Mouse (Mus musculus) kidney, embryonic 14.5 days (tissue): ENCODE measurements around the gene Pak6. TPM values are rescaled to one million over a fixed set of nuclear protein-coding genes. Genes with fewer than 3 reads are reported as not detected.

ENCODE experiments used
- ATAC-seq: fragments of 200-750 bp; cut with Nextera tagmentation; 2 replicates; pipeline ENCODE4 v1.8.0; 2017; ENCODE audit warnings: moderate number of reproducible peaks, mild to moderate bottlenecking, moderate TSS enrichment, moderate library complexity; ENCODE audit not compliant: low FRiP score, low TSS enrichment
- H3K27ac ChIP-seq: fragments of 300-500 bp; sonication (generic); 2 replicates; pipeline ENCODE4 v1.5.1; 2014; ENCODE audit warnings: low read depth, mild to moderate bottlenecking, low read length, moderate library complexity, mixed read lengths
- H3K27me3 ChIP-seq: fragments of 300-500 bp; sonication (generic); 2 replicates; pipeline ENCODE4 v1.6.1; 2014; ENCODE audit warnings: mild to moderate bottlenecking, low read length; ENCODE audit not compliant: control insufficient read depth, insufficient read depth
- H3K36me3 ChIP-seq: fragments of 300-500 bp; sonication (generic); 2 replicates; pipeline ENCODE4 v1.6.1; 2014; ENCODE audit warnings: low read length, mixed read lengths; ENCODE audit not compliant: control insufficient read depth, insufficient read depth
- H3K4me1 ChIP-seq: fragments of 300-500 bp; sonication (generic); 2 replicates; pipeline ENCODE4 v1.6.1; 2014; ENCODE audit warnings: low read length, mixed read lengths; ENCODE audit not compliant: control insufficient read depth, insufficient read depth
- H3K4me2 ChIP-seq: fragments of 300-500 bp; sonication (generic); replicated peaks from 2 replicates; pipeline ENCODE4 v1.6.1; 2014; ENCODE audit warnings: low read depth, mild to moderate bottlenecking, low read length
- H3K4me3 ChIP-seq: fragments of 300-500 bp; sonication (generic); 2 replicates; pipeline ENCODE4 v1.5.1; 2014; ENCODE audit warnings: mild to moderate bottlenecking, low read length
- H3K9ac ChIP-seq: fragments of 300-500 bp; sonication (generic); 2 replicates; pipeline ENCODE4 v1.6.1; 2014; ENCODE audit warnings: low read depth, mild to moderate bottlenecking, low read length, moderate library complexity
- H3K9me3 ChIP-seq: fragments of 300-500 bp; sonication (generic); 2 replicates; pipeline ENCODE4 v1.6.1; 2016; ENCODE audit warnings: low read length; ENCODE audit not compliant: control insufficient read depth
- WGBS: fragments of 180-500 bp; shearing (Covaris S2); extraction: QIAGEN DNeasy Blood & Tissue Kit; methylation state at CpG from one replicate; pipeline ENCODE4 v1.1.7; 2014; 5-methylcytosine and 5-hydroxymethylcytosine counted together
- polyA plus RNA-seq: library from polyadenylated mRNA; unstranded; fragments of >200 nt; fragmentation: Nextera tagmentation; extraction: Ambion mirVana; gene quantifications from 2 replicates; pipeline ENCODE4 v1.2.1, GENCODE M21; 2014

The Pak6 gene
- polyA plus RNA-seq, result 0.54 and 0.90 TPM in 2 replicates

GRCm38 (mm10) chr2:118662902-118663803 lies at the start of gene Pak6:
TSS of gene Pak6 (plus strand) at chr2:118663303.
- H3K4me2 ChIP-seq, result peak within 1 kb of the TSS; percentile 74
- no peaks in the 10 kb centered on the region for H3K36me3 ChIP-seq
- H3K4me3 ChIP-seq, result peak within 1 kb of the TSS; percentile 40
- peak within 1 kb of the TSS; percentile 51 for H3K9ac ChIP-seq
- peaks cover 19% of the 10 kb centered on the region for H3K27me3 ChIP-seq
- H3K4me1 ChIP-seq, result peaks cover 14% of the 10 kb centered on the region
- no peak within 1 kb of the TSS for H3K27ac ChIP-seq
- no peaks in the 10 kb centered on the region for H3K9me3 ChIP-seq
- no peak for ATAC-seq
- WGBS, result under 1% methylated on average over 35 of the region's 37 CpGs

DNA sequence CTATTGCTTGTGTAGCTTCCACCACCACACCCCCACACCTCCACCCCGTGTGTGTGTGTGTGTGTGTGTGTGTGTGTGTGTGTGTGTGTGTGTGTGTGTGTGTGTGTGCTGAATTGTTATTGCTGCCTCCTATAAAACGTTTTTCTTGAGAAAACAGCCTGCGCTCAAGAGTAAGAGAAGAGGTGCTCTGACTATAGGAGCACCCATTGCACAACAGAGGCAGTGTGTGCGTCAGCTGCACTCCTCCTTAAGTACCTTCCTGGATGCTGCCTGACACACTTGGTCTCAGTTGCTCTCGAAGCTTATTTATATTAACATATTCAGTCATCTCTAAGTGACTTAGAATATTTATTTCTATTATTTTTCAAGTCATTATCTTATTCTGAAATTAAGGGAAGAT lies 45.1 kb upstream of the Pak6 start:
- Histone ChIP-seq H3K4me1 (no peaks in the 10 kb centered on the region), H3K4me2 (no peak overlapping the region), H3K9me3 (no peaks in the 10 kb centered on the region), H3K27ac (no peak overlapping the region), H3K27me3 (no peaks in the 10 kb centered on the region), H3K9ac (no peak overlapping the region), H3K36me3 (peaks cover 87% of the 10 kb centered on the region), H3K4me3 (no peak overlapping the region)
- WGBS, result 87% methylated on average over 5 of the region's 5 CpGs
- no peak for ATAC-seq

DNA sequence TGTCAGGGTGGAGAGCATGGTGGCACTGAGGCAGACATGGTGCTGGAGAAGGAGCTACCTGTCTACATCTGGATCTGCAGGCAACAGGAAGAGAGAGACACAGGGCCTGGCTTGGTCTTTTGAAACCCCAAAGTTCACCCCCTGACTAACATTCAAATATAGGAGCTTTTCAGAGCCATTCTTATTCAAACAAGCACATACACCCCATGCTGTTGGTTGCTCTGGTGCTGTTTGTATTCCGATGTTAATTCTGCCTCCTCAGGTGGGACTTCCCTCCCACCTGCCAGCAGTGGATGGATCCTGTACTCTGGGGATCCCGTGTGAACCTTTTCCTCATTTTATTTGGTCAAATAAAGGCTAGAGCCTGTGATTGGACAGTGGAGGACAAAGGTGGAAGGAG lies 43.0 kb upstream of the Pak6 start:
- H3K4me3 ChIP-seq, result no peak overlapping the region
- peaks cover 87% of the 10 kb centered on the region for H3K36me3 ChIP-seq

GRCm38 (mm10) chr2:118620608-118621007 lies 42.5 kb upstream of the Pak6 start:
- no peaks in the 10 kb centered on the region for H3K9me3 ChIP-seq
- H3K27ac ChIP-seq, result no peak overlapping the region
- no peaks in the 10 kb centered on the region for H3K4me1 ChIP-seq
- H3K36me3 ChIP-seq, result peaks cover 84% of the 10 kb centered on the region
- H3K9ac ChIP-seq, result no peak overlapping the region
- H3K27me3 ChIP-seq, result no peaks in the 10 kb centered on the region
- no peak overlapping the region for H3K4me2 ChIP-seq
- WGBS, result 92% methylated on average over 8 of the region's 8 CpGs
- H3K4me3 ChIP-seq, result no peak overlapping the region
- ATAC-seq, result no peak

More for the DNA sequence above, 43.0 kb upstream of the Pak6 start:
- no peak for ATAC-seq
- no peak overlapping the region for H3K4me2 ChIP-seq
- no peaks in the 10 kb centered on the region for H3K9me3 ChIP-seq
- no peak overlapping the region for H3K27ac ChIP-seq
- no peaks in the 10 kb centered on the region for H3K4me1 ChIP-seq
- H3K27me3 ChIP-seq, result no peaks in the 10 kb centered on the region
- 77% methylated on average over 2 of the region's 2 CpGs for WGBS
- no peak overlapping the region for H3K9ac ChIP-seq

- no peak overlapping the region for H3K4me3 ChIP-seq
- H3K9ac ChIP-seq, result no peak overlapping the region
- no peak overlapping the region for H3K4me2 ChIP-seq
- ATAC-seq, result no peak
- no peaks in the 10 kb centered on the region for H3K4me1 ChIP-seq
- peaks cover 80% of the 10 kb centered on the region for H3K36me3 ChIP-seq
- no peaks in the 10 kb centered on the region for H3K27me3 ChIP-seq
- H3K27ac ChIP-seq, result no peak overlapping the region
- H3K9me3 ChIP-seq, result no peaks in the 10 kb centered on the region
- WGBS, result 96% methylated on average over 6 of the region's 6 CpGs
These were observed 33.8 kb upstream of the Pak6 start for GRCm38 (mm10) chr2:118629276-118629675.

- no peak overlapping the region for H3K4me3 ChIP-seq
- no peaks in the 10 kb centered on the region for H3K4me1 ChIP-seq
- H3K9me3 ChIP-seq, result no peaks in the 10 kb centered on the region
- H3K9ac ChIP-seq, result no peak overlapping the region
- H3K4me2 ChIP-seq, result no peak overlapping the region
- no peak for ATAC-seq
- no peak overlapping the region for H3K27ac ChIP-seq
- H3K27me3 ChIP-seq, result no peaks in the 10 kb centered on the region
- 80% methylated on average over 5 of the region's 5 CpGs for WGBS
- peaks cover 81% of the 10 kb centered on the region for H3K36me3 ChIP-seq
These were observed 29.7 kb upstream of the Pak6 start for GRCm38 (mm10) chr2:118633441-118633840.

DNA sequence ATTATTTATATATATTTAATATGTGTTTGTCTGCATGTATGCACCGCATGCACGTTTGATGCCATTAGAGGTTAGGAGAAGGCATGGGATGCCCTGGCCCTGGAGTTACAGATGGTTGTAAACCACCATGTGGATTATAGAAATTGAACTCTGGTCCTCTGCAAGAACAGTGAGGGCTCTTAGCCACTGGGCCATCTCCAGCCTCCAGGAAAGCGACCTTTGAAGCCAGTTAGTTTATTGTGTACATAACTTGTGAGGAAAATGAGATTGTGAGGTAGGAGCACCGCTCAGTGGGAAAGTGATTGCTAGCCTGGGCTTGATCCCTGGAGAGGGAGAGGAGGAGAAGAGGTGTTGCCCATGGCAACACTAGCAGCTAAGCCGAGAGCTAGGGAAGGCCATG lies 25.8 kb upstream of the Pak6 start:
- 86% methylated on average over 5 of the region's 5 CpGs for WGBS
- Histone ChIP-seq H3K4me1 (no peaks in the 10 kb centered on the region), H3K36me3 (peaks cover 85% of the 10 kb centered on the region), H3K4me2 (no peak overlapping the region), H3K27ac (no peak overlapping the region), H3K27me3 (no peaks in the 10 kb centered on the region), H3K9me3 (no peaks in the 10 kb centered on the region), H3K9ac (no peak overlapping the region), H3K4me3 (no peak overlapping the region)
- no peak for ATAC-seq

- Histone ChIP-seq H3K4me1 (no peaks in the 10 kb centered on the region), H3K9me3 (no peaks in the 10 kb centered on the region), H3K27me3 (no peaks in the 10 kb centered on the region), H3K27ac (no peak overlapping the region), H3K36me3 (peaks cover 87% of the 10 kb centered on the region), H3K4me2 (no peak overlapping the region), H3K4me3 (no peak overlapping the region), H3K9ac (no peak overlapping the region)
- ATAC-seq, result peak; percentile 32; the same call in 1 of the 2 replicates
- 43% methylated on average over 8 of the region's 8 CpGs for WGBS
These were observed 25.1 kb upstream of the Pak6 start for GRCm38 (mm10) chr2:118637888-118638526.

DNA sequence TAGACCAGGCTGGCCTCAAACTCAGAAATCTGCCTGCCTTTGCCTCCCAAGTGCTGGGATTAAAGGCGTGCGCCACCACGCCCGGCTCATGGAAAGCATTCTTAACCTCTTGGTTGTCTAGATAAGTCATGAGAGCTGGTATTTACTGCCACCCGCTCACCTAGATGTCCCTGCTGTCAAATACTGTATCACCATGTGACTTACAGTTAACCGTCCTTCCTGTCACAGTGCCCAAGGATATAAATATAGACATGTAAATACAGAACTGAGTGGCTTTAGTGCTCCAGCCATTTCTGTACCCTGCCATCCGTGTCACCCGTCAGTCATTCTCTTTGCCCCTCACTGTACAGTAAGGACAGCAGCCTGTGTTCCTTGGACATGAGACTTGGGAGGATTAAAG lies 24.4 kb upstream of the Pak6 start:
- H3K27ac ChIP-seq, result no peak overlapping the region
- no peaks in the 10 kb centered on the region for H3K27me3 ChIP-seq
- H3K36me3 ChIP-seq, result peaks cover 90% of the 10 kb centered on the region
- H3K4me3 ChIP-seq, result no peak overlapping the region
- no peaks in the 10 kb centered on the region for H3K4me1 ChIP-seq
- no peak overlapping the region for H3K4me2 ChIP-seq
- WGBS, result 96% methylated on average over 8 of the region's 8 CpGs
- peak; percentile 29; the same call in 1 of the 2 replicates for ATAC-seq
- H3K9me3 ChIP-seq, result no peaks in the 10 kb centered on the region
- no peak overlapping the region for H3K9ac ChIP-seq
